Mouse (Mus musculus) G1E (cell line): ENCODE measurements around the gene B3gnt2.

Experiments
- CTCF ChIP-seq: IDR thresholded peaks from 2 replicates; pipeline ENCODE4 v1.5.1; 2012; ENCODE audit warnings: low read depth, low read length, inconsistent platforms, mixed read lengths
- GATA1 ChIP-seq: IDR thresholded peaks from 2 replicates; pipeline ENCODE4 v1.6.1; 2012; ENCODE audit warnings: borderline replicate concordance, low read length, inconsistent platforms, mixed read lengths
- GATA2 ChIP-seq: IDR thresholded peaks from 2 replicates; pipeline ENCODE4 v1.6.1; 2012; ENCODE audit warnings: low read depth, low read length, inconsistent platforms, borderline replicate concordance
- POLR2AphosphoS5 ChIP-seq: IDR thresholded peaks from 2 replicates; pipeline ENCODE4 v1.6.1; 2012; ENCODE audit warnings: low read depth, low read length, inconsistent platforms; ENCODE audit not compliant: insufficient replicate concordance
- TAL1 ChIP-seq: conservative IDR thresholded peaks from 2 replicates; pipeline ENCODE4 v1.6.1; 2012; ENCODE audit warnings: low read depth, low read length, inconsistent platforms, mixed read lengths

DNA sequence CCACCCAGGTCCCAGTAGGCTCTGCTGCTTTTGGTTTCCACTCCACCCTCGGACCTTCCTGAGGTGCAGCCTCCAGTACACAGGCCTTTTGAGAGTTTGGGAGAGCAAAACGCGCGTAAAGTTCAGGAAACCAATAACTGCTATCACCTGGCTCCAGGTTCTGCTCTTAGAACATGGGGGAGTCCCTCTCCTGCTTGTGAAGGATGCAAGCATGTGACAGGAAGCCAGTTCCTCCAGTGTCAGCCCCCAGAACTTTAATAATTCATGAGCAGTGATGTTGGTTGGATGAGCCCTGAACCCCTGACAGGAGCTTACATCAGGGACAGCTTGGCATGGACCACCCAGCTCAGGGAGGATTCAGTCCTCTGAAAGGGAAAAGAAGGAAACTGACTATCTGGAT is 18.9 kb upstream of the B3gnt2 start:
- TF ChIP-seq CTCF (no peak), POLR2AphosphoS5 (no peak), GATA2 (no peak), GATA1 (no peak), TAL1 (no peak)
